Mouse (Mus musculus): ENCODE results near the gene Dnmt1. TPM values are rescaled to one million over a fixed set of nuclear protein-coding genes. Genes with fewer than 3 reads are reported as not detected.

Dnmt1 gene
- total RNA-seq, 1 experiment from 2014 or later, result 44.6 TPM

DNA sequence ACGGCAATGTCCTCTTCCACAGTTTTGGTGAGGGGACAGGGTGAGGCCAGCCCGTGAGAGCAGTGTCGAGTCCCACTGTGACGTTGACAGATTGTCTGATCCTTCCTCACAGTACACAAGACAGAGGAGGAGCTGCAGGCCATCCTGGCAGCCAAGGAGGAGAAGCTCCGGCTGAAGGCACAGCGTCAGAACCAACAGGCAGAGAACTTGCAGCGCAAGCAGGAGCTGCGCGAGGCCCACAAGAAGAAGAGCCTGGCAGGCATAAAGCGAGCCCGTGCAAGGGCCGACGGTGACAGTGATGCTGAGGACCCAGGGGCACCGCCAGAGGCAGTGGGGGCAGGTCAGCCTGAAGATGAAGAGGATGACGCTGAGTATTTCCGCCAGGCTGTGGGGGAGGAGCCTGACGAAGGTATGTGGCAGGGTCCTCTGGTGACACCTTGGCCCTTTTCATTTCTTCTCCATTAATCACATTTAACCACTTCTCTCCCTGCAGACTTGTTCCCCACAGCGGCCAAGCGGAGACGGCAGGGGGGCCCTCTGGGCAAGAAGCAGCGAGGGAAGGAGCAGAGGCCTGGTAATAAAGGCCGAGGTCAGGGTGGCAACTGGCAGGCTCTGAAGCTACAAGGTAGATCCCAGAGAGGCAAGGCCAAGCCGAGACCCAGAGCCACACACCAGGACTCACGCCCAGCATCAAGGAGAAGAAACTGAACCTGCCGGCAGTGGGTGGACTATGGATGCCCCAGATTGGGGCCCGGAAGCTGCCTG is 68.2 kb downstream of the Dnmt1 start:
- no peak for ATAC-seq (replicated peaks; ENCODE audit: insufficient number of reproducible peaks, low FRiP score, low TSS enrichment, poor library complexity, severe bottlenecking)

GRCm38 (mm10) chr9:20890411-20890810 is 69.3 kb downstream of the Dnmt1 start:
- no peak for ATAC-seq (replicated peaks; ENCODE audit: insufficient number of reproducible peaks, low FRiP score, low TSS enrichment, poor library complexity, severe bottlenecking)

- no peak for ATAC-seq (replicated peaks; ENCODE audit: insufficient number of reproducible peaks, low FRiP score, low TSS enrichment, poor library complexity, severe bottlenecking)
Measured at GRCm38 (mm10) chr9:20889185-20890141, 70.2 kb downstream of the Dnmt1 start.

GRCm38 (mm10) chr9:20888386-20888765 is 71.3 kb downstream of the Dnmt1 start:
- no peak for ATAC-seq (replicated peaks; ENCODE audit: insufficient number of reproducible peaks, low FRiP score, low TSS enrichment, poor library complexity, severe bottlenecking)

GRCm38 (mm10) chr9:20887704-20888385 is 71.8 kb downstream of the Dnmt1 start, which contains the start of gene Ppan:
Ppan (plus strand) TSS chr9:20888175.
- ATAC-seq (replicated peaks; ENCODE audit: insufficient number of reproducible peaks, low FRiP score, low TSS enrichment, poor library complexity, severe bottlenecking), result peak; percentile 98

DNA sequence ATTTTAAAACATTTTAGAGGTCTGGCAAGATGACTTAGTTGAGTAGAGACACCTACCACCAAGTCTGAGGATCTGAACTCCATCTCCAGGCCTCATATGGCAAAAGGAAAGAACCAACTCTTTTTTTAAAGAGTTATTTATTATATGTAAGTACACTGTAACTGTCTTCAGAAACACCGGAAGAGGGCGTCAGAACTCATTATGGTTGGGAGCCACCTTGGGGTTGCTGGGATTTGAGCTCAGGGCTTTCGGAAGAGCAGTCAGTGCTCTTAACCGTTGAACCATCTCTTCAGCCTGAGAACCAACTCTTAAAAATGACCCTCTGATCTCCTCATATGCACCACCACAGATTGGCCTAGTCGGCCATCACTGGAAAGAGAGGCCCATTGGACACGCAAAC is 72.5 kb downstream of the Dnmt1 start:
- no peak for ATAC-seq (replicated peaks; ENCODE audit: insufficient number of reproducible peaks, low FRiP score, low TSS enrichment, poor library complexity, severe bottlenecking)

DNA sequence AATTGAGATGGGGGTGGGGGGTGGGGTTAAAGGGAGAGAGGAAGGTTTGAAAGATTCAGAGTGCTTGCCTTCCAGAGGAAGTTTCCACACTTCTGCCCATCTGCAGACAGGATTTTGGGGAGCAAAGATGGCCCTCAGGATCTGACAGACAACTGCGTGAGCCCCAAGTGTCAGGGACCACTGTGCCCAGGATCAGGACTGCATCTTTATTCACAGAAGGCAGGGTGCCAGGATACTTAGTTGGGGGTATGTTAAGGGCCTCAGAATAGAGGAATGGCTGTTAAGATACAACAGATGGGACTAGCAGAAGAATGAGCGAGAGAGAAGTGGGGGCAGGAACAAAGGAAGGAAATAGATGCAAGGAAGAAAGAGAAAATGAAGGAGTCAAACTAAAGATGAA is 73.1 kb downstream of the Dnmt1 start:
- ATAC-seq (replicated peaks; ENCODE audit: insufficient number of reproducible peaks, low FRiP score, low TSS enrichment, poor library complexity, severe bottlenecking), result no peak

GRCm38 (mm10) chr9:20879097-20879792 is 80.4 kb downstream of the Dnmt1 start, which contains the start of gene Angptl6:
Angptl6 (minus strand) TSS chr9:20879727.
- peak; percentile 0; the same call in 1 of the 2 replicates for ATAC-seq (replicated peaks; ENCODE audit: insufficient number of reproducible peaks, low FRiP score, low TSS enrichment, poor library complexity, severe bottlenecking)

DNA sequence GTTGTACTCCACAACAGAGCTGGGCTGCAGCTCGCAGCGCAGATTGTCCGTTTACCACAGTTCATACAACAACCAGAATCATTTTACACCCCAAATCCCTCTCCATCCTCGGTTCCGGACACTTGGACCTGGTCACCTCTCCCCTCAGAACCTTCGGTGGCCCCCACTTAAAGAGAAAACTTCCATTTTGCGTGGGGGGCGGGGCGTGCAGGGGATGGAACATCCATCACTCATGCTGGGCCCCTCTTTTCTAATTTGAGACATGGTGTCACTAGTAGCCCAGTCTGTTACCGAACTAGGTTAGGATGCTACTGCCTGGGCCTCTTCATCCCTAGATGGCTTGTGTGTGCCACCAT is 81.0 kb downstream of the Dnmt1 start:
- 0 out of 2 replicates have a peak, but pooled peaks have one; percentile 1 for ATAC-seq (replicated peaks; ENCODE audit: insufficient number of reproducible peaks, low FRiP score, low TSS enrichment, poor library complexity, severe bottlenecking)

GRCm38 (mm10) chr9:20878041-20878709 is 81.5 kb downstream of the Dnmt1 start:
- peak; percentile 77 for ATAC-seq (replicated peaks; ENCODE audit: insufficient number of reproducible peaks, low FRiP score, low TSS enrichment, poor library complexity, severe bottlenecking)

DNA sequence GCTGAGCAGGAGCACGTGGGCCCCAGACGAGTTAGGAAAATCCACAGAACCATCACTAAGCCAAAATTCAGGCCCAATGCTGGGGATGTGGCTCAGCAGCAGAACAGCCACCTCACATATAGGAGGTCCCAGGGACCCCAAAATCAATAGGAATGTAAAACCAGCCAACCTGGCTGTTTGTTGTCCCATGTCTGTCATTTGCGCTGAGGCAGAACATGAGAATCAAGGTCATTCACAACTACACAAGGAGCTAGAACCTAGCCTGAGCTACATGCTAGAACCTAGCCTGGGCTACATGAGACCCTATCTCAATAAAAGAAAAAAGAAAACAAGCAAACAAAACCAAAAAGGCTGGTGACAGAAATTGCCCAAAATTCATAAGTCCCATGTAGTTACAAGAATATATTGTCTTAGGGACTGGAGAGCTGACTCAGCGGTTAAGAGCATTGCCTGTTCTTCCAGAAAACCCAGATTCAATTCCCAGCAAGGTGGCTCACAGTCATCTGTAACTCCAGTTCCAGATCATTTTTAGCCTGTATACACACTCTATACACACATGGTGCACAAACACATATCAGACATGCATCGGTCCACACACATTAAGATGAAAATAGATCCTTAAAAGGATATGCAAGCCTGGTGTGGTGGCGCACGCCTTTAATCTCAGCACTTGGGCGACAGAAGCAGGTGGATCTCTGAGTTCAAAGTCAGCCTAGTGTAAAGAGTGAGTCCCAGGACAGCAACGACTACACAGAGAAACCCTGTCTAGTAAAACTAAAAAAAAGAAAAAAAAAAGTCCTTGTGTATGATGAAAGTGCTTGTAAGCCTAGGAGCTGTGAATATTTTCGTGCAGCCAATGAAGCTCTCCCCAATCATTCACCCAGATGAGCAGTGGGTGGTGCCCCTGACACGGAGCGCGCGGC is 82.3 kb downstream of the Dnmt1 start:
- no peak for ATAC-seq (replicated peaks; ENCODE audit: insufficient number of reproducible peaks, low FRiP score, low TSS enrichment, poor library complexity, severe bottlenecking)

DNA sequence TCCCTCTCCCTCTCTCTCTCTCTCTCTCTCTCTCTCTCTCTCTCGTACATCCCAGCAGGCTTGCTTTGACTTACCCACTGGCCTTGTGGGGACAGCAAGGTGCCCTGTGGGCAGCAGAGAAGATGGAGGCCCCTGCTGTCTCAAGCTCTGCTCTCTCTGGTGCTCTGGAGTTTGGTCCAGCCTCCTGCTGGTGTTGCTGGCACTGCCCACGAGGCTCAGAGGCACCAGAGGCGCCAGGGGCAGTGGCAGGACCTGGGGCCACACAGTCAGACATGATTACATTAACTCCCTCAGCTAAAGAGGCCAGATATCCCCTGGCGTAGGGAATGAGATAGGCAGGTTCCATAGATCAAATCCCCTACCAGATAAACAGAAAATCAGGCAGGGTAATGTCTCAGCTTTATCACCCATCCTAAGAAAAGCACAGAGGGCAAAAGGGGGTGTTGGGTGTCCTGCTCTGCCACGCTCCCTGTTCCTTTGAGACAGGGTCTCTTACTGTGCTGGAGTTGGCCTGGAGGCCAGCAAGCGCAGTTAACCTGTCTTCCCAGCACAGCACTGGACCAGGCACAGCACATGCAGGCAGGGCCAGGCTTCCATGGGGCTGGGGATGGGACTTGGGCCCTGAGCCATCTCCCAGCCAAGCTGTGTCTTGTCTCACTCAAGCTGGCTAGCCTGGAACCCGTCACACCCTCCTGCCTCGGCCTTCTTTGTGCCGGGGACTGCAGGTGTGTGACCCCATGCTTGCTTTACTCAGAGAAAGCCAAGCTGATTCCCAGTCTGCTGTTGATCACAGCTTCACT is 83.2 kb downstream of the Dnmt1 start:
- ATAC-seq (replicated peaks; ENCODE audit: insufficient number of reproducible peaks, low FRiP score, low TSS enrichment, poor library complexity, severe bottlenecking), result no peak

GRCm38 (mm10) chr9:20875021-20875790 is 84.5 kb downstream of the Dnmt1 start:
- no peak for ATAC-seq (replicated peaks; ENCODE audit: insufficient number of reproducible peaks, low FRiP score, low TSS enrichment, poor library complexity, severe bottlenecking)

GRCm38 (mm10) chr9:20873521-20873920 is 86.2 kb downstream of the Dnmt1 start:
- ATAC-seq (replicated peaks; ENCODE audit: insufficient number of reproducible peaks, low FRiP score, low TSS enrichment, poor library complexity, severe bottlenecking), result no peak

- ATAC-seq (replicated peaks; ENCODE audit: insufficient number of reproducible peaks, low FRiP score, low TSS enrichment, poor library complexity, severe bottlenecking), result no peak
Measured at GRCm38 (mm10) chr9:20872991-20873390, 86.7 kb downstream of the Dnmt1 start.
